Mouse (Mus musculus): ENCODE data around the gene Cdkn1c.

The Cdkn1c gene

DNA sequence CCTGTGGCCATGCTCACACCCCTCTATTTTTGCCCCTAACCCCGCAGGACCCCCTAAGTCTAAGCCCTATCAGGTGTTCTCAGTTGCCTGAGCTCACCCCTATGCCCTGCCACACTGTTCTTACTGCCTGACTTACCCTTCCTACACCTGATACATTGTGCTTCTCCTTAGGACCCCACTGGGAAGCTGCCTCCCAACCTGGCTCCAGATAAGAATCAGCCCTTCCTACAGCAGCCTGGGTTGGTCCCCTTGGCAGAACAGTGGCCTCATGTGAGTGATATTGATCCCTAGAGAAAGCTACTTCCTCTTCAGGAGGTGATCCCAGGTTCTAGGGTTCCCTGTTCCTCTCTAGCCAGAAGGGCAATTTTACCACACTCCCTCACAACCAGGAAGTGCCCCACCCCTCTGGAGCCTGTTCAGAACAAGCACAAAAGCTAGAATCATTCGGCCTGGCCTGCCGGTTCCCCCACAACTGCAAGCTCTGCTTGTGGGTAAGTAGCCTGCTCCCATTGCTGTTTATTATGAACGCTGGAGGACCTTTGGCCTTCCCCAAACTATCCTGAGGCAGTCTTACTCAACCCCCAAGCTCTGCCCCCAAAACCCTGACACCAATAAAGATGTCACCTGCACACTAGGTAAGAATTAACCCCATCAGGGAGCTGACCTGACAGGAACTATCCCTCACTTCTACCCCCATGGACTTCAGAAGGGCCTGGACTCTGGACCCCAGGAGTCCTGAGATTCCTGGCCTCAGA lies 12.7 kb upstream of the Cdkn1c start, which contains the start of gene Slc22a18:
Gene Slc22a18, plus strand, starts transcription at position 390 of the 755 bp plus-strand sequence.
- DNase-seq (ENCODE audit: low read depth, low spot score): no peak

DNA sequence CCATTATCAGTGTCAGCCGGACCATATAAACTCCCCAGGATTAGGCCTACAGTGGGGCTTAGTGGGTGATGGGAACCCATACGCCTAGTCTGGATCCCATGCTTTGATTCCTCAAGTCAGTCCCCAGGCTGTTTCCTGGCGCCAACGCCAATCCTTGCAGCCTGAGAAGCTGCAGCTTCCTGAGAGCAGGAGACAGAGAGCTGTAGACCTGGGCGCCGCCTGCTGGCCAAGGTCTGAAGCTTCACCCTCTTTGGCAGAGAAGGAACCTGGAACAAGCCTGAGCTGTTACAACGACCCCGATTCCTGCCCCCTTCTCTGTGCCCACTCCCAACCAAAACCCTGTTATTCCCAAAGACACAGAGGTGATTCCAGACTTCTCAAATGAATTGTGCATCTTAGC lies 9.1 kb upstream of the Cdkn1c start:
- DNase-seq (ENCODE audit: low read depth, low spot score): peak; percentile 78

DNA sequence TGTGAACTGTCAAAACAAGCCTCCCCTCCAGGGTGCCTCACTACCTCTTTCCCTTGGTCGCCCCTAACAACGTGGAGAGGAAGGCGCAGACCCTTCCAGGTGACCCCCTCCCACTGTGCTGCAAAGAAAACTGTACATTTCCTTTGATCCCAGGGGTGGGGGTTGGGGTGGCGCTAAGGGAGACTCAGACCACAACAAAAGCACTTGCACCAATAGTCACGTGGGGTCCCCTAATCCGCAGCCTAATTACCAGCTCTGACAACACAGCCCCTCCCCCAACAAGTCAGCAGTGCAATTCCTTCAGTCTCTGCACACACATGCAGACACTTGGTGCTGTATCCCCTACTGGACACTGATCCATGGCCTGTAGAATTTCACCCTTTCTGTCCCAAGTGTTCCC lies 6.9 kb upstream of the Cdkn1c start:
- DNase-seq (ENCODE audit: low read depth, low spot score): no peak

DNA sequence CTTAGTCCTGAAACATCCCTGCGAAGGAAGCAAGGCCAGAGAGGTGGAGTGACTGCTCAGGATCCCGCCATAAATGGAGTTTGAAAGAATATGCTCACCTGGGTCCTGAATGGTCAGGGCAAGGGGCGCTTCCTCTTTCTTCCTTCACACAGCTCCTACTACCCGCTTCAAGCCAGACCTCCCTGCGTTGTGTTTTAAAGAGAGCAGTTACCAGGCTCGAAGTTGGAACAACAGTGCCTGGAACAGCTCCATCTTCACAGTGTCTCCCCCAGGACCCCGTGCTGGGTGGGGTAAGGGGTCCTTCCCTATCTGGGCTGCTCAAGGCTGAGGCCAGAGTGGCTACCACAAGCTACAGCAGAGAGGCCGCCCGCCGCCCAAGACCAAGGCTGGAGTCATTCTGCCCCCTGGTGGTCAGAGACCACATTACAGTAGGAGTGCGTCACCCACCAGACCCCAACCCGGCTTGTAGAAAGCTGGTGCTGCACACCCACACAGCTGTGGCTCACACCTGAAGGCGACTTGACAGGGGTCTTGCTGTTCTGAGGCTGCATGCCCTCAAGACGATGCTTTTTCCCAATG lies 5.3 kb upstream of the Cdkn1c start:
- DNase-seq (ENCODE audit: low read depth, low spot score): peak; percentile 87

DNA sequence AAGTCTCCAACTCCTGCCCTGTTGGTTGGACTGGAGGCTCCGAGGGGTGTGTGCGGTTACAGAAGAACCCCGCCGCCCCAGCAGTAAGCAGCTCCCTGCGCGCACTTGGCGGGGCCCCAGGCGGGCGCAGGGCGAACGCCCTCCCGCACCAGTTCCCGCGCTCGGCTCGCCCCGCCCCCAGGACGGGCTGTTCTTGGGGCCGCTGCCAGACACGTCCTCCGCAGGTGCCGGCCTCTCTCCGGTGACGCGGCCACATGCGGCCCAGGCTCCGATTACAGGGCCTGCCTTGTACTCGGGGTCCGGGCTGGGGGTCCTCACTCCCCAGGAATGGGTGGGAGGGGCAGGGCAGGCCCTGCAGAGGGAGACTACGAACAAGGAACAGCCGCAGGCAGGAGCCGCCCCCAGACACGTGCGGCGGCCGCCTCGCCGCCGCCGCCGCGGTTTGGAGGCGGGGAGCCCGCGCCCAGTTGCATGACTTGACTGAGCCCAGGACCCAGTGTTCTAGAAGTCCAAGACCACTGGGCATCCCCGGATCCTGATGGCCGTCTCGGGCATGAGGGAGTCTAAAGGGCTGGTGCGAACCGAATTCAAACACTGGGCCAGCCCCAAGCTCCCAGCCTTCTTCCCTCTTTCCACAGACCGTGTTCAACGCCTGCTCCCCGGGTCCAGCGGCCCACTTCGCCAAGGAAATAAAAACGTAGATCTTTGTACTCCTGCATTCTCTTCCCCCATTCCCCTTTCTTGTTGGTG lies 4.1 kb upstream of the Cdkn1c start:
- peak; percentile 85 for DNase-seq (ENCODE audit: low read depth, low spot score)

DNA sequence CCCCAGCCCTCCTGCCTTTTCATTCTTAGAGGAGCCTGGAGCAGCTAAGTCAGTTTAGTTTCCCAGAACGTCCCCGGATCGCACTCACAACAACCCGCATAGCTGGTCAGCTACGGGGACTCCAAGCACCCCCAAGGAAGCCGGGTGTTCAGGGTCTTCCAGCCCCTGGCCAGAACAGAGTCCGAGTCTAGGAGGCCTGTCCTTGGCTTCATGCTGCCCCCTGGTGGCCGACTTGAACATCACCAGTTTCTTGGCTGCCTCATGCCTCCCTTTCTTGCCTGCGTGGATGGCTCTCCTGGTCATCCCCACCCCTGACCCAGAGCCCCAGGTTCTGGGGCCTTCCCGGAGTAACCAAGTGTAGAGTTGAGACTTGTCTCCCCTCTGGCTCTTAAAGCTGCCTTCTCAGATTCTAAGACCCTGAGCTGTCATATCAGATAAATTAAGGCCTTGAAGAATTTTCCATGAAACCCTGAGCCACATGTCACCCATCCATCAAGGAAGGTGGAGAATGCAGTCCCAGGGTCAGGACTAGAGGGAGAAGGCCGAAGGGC lies 3.1 kb upstream of the Cdkn1c start:
- peak; percentile 81 for DNase-seq (ENCODE audit: low read depth, low spot score)

DNA sequence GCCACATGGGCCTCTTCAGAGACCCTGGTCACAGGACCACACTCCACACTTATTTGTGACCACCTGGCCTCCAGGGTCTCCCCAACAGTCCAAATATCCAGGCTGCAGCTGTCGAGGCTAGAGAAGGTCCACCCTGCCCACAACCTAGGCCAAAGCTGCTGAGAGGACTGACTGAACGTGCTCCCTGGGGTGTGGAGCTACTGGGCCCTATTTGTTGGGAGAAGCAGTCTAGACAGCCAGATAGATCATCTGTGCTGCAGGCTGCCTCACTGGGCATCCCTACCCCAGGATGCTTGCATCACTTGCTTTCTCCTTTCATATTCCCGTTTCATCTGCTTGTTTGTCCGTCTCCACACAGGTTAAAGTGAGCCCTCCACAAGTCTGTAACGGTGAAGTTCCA lies 1.7 kb upstream of the Cdkn1c start:
- DNase-seq (ENCODE audit: low read depth, low spot score): no peak

DNA sequence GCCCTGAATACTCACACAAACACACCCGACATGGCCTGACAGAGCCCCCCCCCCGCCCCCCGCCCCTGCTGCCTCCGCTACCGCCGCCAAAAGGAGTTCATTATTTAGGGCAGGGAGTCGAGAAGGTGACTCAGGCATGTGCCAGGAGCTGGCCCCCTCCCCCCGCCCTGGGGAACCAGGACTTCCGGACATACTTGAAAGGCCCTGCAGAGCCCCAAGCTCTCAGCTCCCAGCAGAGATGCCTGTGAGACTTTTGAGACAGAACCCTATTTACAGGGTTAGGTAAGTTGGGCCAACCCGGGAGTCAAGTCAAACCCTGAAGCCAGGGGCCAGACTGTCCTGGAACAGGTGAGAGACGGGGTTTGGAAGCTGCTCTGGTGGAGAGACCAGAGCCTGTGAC lies 1.1 kb upstream of the Cdkn1c start:
- no peak for DNase-seq (ENCODE audit: low read depth, low spot score)

DNA sequence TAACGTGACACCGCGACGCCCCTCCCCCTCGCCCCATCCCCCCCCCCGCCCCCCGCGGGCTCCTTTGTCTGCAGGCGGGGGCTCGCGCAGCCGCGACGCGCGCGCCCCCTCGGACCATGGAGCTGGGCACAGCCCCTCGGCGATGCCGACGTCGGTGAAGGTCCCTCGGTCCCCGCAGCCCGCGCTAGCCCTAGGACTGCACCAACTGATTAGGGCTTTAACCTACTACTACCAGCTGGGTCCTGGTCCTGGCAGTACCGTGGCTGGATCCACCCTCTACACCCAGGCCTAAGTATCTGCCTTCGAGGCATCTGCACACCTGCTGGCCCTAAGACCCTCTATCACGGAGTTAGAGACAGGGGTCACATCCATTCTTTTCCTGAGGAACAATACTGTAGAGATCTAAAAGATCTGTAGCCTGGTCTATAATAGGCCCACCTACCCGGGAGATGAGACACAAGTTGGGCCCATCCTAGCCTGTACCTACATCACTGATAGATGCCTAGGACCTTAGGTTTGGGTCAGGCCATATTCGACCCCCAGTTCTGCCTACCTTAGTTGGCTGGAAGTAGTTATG lies 532 bp upstream of the Cdkn1c start:
- no peak for DNase-seq (ENCODE audit: low read depth, low spot score)

DNA sequence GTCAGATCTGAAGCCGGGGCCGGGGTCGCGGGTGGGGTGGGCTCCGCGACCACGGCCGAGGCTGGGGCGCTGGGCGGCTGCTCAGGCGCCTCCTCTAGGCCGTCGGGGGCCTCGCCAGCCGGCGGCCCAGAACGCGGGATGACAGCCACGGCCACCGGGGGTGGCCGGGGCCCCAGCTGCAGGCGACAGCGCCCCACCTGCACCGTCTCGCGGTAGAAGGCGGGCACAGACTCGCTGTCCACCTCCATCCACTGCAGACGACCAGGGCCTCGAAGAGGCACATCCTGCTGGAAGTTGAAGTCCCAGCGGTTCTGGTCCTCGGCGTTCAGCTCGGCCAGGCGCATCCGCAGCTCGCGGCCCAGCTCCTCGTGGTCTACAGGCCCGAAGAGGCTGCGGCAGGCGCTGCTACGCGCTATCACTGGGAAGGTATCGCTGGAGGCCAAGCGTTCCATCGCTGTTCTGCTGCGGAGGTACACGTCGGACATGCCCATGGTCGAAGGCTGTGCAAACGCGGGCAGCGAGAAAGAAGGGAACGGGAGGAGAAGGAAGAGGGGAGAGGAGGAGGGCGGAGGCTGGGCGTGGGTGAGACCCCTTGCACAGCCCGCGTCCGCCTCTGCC lies 524 bp downstream of the Cdkn1c start:
- DNase-seq (ENCODE audit: low read depth, low spot score): no peak

DNA sequence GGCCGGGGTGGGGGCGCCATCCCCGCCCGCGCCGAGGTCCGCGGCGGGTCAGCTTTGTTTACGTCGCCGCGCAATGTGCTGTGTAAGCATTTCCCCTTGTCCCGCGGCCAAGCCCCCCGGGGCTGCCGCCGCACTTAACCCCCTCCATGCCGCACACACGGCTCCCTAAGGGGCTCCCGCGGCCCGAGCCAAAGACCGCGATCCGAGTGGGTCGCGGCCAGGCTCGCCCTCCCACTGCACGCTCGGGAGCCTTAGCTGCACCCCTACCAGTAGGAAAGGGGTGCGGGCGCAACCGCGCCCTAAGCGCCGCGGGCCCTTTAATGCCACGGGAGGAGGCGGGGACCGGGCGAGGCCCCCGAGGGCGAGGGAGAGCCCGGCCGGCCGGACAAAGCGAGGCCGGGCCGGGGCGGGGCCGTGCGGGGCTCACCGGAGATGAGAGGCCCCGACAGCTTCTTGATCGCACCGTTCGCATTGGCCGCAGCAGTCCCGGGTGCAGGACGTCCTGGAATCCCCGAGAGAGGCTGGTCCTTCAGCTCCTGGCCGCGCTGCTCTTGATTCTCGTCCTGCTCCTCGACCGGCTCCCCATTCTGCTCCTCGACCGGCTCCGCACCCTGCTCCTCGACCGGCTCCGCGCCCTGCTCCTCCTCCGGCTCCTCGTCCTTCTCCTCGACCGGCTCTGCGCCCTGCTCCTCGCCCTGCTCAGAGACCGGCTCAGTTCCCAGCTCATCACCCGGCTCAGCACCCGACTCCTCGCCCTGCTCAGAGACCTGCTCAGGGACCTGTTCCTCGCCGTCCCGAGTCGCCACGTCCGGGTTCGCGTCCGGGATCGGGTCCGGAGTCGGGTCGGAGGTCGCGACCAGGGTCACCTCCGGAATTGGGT lies 1.3 kb downstream of the Cdkn1c start:
- no peak for DNase-seq (ENCODE audit: low read depth, low spot score)

DNA sequence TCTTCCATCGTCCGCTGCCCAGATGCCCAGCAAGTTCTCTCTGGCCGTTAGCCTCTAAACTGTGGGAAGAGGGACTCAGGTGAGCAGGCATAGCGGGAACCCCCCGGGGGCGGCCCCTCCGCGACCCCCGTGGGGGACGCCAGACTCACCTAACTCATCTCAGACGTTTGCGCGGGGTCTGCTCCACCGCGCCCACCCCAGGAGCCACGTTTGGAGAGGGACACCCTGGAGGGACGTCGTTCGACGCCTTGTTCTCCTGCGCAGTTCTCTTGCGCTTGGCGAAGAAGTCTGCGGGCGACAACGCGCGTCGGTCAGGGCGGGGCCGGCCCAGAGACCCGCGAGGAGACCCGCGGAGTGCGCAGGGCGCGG lies 1.9 kb downstream of the Cdkn1c start:
- DNase-seq (ENCODE audit: low read depth, low spot score): no peak

DNA sequence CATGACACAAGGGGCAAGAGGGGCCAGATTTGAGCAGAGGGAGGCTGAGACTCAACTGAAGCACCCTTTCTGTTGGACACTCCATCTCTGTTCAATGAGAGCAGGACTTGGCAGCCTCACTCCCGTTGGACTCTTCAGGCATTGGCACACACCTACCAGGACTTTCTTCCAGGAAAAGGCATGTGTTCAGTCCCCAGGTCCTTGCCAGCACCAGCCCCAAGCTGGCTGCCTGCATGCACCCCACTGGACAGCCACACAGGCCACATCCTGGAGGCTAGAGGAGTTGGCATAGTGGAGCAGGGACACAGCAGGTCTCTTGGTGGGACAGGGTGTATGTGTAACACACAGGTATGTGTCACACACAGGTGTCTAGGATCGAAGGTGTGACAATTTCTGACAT lies 13.7 kb downstream of the Cdkn1c start:
- no peak for DNase-seq (ENCODE audit: low read depth, low spot score)

DNA sequence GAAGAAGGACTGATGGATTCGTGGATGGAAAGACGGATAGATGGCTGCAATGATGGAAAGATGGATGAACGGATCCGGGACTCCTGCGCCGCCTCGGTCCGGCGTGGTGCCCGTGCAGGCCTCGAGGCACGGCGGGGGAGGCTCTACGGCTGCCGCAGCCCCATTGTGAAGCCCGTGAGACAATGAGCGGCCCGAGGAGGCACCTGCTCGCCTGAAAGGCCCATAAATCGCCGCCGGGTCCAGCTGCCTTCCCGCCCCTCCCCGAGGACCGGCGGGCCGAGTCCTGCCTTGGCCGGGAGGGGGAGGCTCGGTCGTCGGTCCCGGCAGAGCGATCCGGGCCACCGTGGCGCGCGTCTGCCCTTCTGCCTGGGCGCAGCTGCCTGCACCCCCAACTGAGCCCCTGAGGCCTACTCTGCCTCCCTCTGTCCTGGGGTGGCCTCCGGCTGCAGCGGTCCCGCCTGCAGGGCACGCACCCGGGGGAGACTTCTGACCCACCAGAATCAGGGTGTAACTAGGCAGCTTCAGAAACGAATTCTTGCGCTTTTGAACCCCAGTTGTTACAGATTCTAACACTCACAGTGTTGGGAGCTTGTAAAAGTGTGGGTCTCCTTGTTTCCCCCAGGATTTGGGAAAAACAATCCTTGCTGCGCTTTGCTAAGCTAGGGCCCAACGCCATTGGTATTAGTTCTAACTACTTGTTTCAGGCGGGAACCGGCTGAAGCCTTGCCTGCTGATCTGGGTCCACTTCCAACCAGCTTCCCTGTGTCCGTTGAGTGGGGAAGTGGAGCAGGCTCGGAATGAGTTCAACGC lies 15.0 kb downstream of the Cdkn1c start:
- no peak for DNase-seq (ENCODE audit: low read depth, low spot score)

DNA sequence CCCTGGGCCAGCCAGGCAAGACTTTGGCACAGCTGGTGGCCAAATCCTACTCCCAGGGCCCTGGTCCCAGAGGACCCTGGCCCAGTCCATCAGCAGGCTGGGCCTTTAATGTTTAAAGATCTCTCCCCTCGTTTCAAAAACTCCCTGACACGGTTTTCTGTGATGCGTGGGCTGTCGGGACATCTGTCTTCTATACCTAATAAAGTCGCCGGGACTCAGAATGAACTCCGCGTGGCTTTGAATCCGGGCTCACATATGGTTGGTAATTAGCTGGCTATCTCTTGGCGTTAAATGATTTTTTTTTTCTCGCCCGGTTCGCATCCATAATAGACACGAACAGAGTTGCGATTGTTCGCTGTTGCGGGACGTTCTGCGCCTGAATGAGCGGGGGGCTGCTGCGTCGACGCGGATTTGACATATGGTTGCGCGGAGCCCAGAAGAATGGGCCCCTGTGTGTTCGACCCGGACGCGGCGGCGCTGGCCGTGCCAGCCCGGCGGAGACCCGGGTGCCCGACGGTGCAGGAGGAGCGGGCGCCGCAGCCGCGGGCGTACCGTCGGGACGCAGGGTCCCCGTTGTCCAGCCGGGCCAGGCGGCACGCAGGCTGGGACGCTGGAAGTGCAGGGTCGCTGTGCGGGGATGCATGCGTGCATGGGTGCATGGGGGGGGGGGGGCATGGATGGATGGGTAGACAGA lies 15.7 kb downstream of the Cdkn1c start:
- no peak for DNase-seq (ENCODE audit: low read depth, low spot score)

DNA sequence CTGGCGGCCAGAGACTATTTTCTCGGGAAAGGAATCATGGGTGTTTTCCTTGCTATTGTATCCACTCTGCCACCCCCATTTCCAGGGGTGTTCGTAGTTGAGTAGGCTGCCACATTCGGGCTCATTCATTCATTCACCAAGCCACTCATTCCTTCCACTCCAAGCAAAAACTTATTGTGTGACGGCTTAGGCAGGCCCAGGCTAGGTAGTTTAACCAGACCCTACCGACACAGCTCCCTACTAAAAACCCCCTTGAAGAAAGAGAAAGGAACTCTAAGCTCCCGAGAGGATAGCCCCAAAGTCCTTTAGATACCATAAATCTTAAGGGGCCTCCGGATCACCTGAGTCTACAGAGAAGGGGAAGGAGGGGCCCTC lies 16.3 kb downstream of the Cdkn1c start:
- DNase-seq (ENCODE audit: low read depth, low spot score): no peak

DNA sequence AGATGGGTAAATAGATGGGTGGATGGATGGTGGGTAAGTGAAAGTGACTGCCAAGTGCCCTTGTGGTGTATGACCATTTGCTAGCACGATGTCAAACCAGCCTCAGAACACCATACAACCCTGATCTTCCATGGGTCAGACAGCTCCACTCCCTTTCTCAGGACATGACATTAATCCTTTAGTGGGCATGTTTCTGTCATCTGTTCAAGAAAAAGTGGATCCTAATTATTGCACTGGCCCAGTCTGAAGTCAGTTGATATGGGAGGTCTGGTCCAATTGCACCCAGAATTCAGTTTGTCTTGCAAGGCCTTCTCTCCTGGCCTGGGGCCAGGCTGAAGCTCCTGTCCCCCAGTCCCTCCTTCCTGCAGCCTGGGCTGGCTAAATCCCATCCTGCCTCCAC lies 21.9 kb downstream of the Cdkn1c start:
- DNase-seq (ENCODE audit: low read depth, low spot score): no peak

DNA sequence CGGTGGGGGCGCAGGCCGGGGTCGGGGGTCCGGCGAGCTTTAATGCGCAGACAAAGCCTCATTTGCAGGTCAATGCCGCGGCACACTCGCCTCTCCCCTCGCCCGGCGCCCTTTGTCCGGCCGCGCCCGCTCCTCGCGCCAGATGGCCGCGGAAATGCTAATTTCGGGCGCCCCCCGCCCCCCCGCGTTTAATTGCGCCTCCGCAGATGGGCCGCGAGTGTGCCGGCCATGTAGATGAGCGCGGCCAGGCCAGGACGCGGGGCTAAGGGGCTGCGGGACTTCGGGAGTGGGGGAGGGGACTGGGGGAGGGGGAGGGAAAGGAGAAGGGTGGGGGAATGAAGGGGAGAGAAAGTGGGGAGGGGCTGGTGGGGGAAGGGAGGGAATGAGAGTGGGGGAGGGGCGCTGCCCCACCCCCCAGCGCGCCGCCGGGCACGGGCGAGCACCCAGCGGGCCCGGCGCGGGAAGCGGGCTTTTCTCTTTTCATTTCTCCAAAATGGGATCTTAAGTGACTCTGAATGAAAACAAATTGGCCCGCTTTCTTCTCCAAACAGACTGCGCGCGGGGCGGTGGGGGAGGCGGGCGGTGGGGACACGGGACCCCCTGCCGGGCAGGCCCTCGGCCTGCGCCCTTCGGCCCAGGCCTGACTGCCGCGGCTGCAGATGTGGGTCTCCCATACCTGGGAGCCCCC lies 22.8 kb downstream of the Cdkn1c start:
- peak; percentile 31 for DNase-seq (ENCODE audit: low read depth, low spot score)
